Mouse (Mus musculus): ENCODE measurements around the gene Ppdpf. TPM values are rescaled to one million over a fixed set of nuclear protein-coding genes. Genes with fewer than 3 reads are reported as not detected.

The Ppdpf gene
- 264 and 275 TPM in 2 replicates for polyA plus RNA-seq (2015; fragmentation: Nextera tagmentation; extraction: Ambion mirVana)

DNA sequence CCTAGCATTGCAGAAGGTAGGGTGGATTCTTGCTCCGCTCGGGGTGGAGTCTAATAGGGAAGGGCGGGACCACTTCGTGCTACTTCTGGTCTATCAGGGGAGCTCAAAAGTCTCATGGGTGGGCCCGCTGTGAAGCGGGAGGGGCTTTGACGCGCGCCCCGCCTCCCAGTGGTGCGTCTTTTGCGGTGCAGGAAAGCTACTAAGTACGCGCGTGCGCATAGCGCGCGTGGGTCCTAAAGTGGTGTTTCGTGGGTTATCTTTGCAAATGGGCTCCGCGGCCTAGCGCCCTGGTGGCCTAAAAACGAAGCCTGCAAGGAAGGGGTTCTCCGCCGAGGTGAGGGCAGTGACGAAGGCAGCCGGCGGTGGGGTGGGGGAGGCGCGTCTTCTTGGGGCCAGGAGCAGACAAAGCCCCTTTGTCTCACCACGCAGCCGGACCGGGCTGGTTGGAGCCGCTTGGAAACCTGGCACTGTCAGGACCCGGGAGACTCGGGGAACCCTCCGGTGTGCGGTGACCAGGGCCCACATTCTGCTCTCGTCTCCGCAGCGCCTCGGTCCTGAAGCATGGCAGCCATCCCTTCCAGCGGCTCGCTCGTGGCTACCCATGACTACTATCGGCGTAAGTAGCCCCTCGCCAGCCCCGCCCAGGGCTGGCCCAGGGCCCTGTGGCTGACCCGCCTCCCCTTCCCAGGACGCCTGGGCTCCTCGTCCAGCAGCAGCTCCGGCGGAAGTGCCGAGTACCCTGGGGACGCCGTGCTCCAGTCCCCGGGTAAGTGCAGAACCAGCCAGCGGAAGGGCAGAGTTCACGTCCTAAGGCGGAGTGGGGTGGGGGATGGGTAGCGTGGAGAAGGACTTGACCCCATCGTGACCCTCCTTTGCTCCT, at the start of gene Ppdpf:
Gene Ppdpf, plus strand, starts transcription at position 127 of the 880 bp plus-strand sequence.
- under 1% methylated on average over 64 of the region's 64 CpGs for WGBS
- Histone ChIP-seq H3K4me1 (replicated peaks) (peaks cover 8% of the 10 kb centered on the region), H3K9me3 (no peaks in the 10 kb centered on the region), H3K9ac (peak within 1 kb of the TSS; percentile 80), H3K4me2 (replicated peaks) (peak within 1 kb of the TSS; percentile 90), H3K27me3 (replicated peaks) (no peaks in the 10 kb centered on the region), H3K36me3 (no peaks in the 10 kb centered on the region), H3K27ac (peak within 1 kb of the TSS; percentile 95), H3K4me3 (replicated peaks) (peak within 1 kb of the TSS; percentile 77)
- ATAC-seq: peak; percentile 97

DNA sequence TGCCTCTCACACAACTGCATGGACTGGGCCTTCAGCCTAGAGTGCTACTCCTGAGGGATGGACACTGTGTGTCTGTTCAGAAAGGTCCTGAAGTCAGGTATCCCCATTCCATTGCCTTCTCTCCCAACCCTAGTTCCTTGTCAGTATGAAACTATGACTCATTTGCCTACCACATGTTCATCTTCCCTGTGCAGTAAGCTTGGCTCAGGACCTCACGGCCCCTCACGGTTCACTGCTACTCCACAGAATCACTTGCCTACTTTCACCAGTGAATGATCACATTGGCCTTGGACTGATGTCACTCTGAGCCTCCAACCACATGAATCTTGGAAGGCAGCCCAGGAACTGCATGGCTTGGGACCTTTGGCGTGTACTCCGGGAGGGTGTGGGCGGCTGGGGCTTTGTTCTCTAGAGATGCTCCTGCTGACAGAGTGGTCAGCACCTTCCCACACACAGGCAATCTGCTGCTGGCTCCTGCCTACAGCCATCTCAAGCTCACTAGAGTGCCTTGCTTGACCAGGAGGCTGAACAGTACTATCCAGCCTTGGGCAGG, 47.3 kb upstream of the Ppdpf start:
- Histone ChIP-seq H3K4me3 (replicated peaks) (no peak overlapping the region), H3K36me3 (no peaks in the 10 kb centered on the region), H3K9ac (no peak overlapping the region), H3K4me2 (replicated peaks) (no peak overlapping the region), H3K27me3 (replicated peaks) (peaks cover 22% of the 10 kb centered on the region), H3K9me3 (no peaks in the 10 kb centered on the region), H3K27ac (no peak overlapping the region), H3K4me1 (replicated peaks) (no peaks in the 10 kb centered on the region; the same call in 1 of the 2 replicates)
- ATAC-seq: no peak
- 89% methylated on average over 5 of the region's 5 CpGs for WGBS

DNA sequence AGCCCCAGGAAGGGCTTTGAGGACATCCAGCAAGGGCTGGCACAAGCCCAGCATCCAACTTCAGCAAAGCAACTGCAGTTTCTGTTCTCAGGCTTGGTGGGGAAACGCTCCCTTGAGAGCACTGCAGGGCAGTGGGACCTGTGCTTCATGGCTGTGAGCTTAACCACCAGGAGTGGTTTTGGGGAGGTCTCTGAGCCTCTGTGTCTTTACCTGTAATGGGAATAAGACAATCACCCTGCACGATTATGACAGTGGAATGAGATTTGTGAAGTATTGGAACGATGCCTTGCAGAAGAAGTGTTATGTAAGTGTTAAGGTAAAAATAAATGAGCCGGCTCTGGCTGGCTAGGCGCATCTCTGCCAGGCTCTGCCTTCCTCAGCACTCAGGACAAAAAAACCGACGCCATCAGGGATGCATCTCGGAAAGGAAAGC, 44.3 kb upstream of the Ppdpf start:
- WGBS: 61% methylated on average over 8 of the region's 8 CpGs
- H3K4me1 ChIP-seq (replicated peaks): no peaks in the 10 kb centered on the region; the same call in 1 of the 2 replicates
- no peaks in the 10 kb centered on the region for H3K9me3 ChIP-seq
- no peak overlapping the region for H3K9ac ChIP-seq
- no peak overlapping the region for H3K27ac ChIP-seq
- no peak for ATAC-seq
- H3K27me3 ChIP-seq (replicated peaks): peaks cover 15% of the 10 kb centered on the region
- H3K4me2 ChIP-seq (replicated peaks): no peak overlapping the region
- no peaks in the 10 kb centered on the region for H3K36me3 ChIP-seq
- no peak overlapping the region for H3K4me3 ChIP-seq (replicated peaks)

DNA sequence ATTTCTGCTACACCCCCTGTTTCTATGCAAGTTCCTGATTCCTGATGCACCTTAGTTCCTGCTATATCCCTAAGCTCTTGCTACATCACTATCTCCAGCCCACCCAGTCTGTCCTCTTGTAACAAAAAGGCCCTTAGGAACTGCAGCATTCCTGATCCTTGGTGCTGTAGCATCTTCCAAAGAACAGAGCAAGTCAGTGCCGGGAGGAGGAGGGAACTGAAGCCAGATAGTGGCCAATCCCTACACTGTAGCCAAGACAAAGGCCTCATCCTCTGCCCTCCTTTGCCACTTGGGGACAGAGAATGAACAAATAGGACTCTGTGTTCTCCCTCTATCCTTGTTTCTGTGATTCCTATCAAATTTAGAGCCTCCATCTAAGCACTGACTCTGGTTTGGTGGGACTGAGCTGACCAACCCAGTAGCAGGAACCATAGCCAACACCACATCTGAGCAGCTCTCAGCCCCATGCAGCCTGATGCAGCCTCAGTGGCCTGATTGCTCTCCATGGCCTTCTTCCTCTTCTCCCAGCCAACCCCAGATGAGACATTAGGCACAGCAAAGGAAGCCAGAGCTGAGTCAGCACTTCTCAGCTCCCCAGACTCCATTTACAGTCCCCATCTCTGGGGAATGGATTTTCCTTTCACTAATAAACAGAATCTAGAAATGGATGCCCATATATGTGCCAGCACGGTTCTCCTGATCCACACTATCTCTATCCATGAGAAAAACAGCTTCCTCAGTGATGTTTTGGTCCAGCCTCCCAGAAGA, 43.4 kb upstream of the Ppdpf start:
- no peak overlapping the region for H3K4me3 ChIP-seq (replicated peaks)
- H3K27me3 ChIP-seq (replicated peaks): peaks cover 23% of the 10 kb centered on the region
- H3K27ac ChIP-seq: no peak overlapping the region
- no peaks in the 10 kb centered on the region for H3K9me3 ChIP-seq
- H3K36me3 ChIP-seq: no peaks in the 10 kb centered on the region
- no peak overlapping the region for H3K4me2 ChIP-seq (replicated peaks)
- WGBS: 66% methylated on average over 2 of the region's 2 CpGs
- H3K4me1 ChIP-seq (replicated peaks): no peaks in the 10 kb centered on the region; the same call in 1 of the 2 replicates
- H3K9ac ChIP-seq: no peak overlapping the region
- no peak for ATAC-seq

- 76% methylated on average over 2 of the region's 2 CpGs for WGBS
- peaks cover 33% of the 10 kb centered on the region for H3K27me3 ChIP-seq (replicated peaks)
- no peak overlapping the region for H3K4me2 ChIP-seq (replicated peaks)
- H3K9me3 ChIP-seq: no peaks in the 10 kb centered on the region
- H3K4me3 ChIP-seq (replicated peaks): no peak overlapping the region
- no peaks in the 10 kb centered on the region; the same call in 1 of the 2 replicates for H3K4me1 ChIP-seq (replicated peaks)
- H3K36me3 ChIP-seq: no peaks in the 10 kb centered on the region
- H3K9ac ChIP-seq: no peak overlapping the region
- no peak for ATAC-seq
- no peak overlapping the region for H3K27ac ChIP-seq
These were observed 42.4 kb upstream of the Ppdpf start for GRCm38 (mm10) chr2:181144675-181145074.

- H3K9me3 ChIP-seq: no peaks in the 10 kb centered on the region
- H3K36me3 ChIP-seq: no peaks in the 10 kb centered on the region
- peak overlapping the region; percentile 90 for H3K4me2 ChIP-seq (replicated peaks)
- peaks cover 48% of the 10 kb centered on the region for H3K27me3 ChIP-seq (replicated peaks)
- ATAC-seq: no peak
- no peaks in the 10 kb centered on the region; the same call in 1 of the 2 replicates for H3K4me1 ChIP-seq (replicated peaks)
- no peak overlapping the region for H3K9ac ChIP-seq
- no peak overlapping the region for H3K27ac ChIP-seq
- no peak overlapping the region for H3K4me3 ChIP-seq (replicated peaks)
- WGBS: 55% methylated on average over 4 of the region's 4 CpGs
These were observed 40.0 kb upstream of the Ppdpf start for GRCm38 (mm10) chr2:181146976-181147545.

- Histone ChIP-seq H3K36me3 (no peaks in the 10 kb centered on the region), H3K4me1 (replicated peaks) (no peaks in the 10 kb centered on the region; the same call in 1 of the 2 replicates), H3K9ac (no peak overlapping the region; the same call in 1 of the 2 replicates), H3K9me3 (no peaks in the 10 kb centered on the region), H3K27ac (no peak overlapping the region), H3K4me2 (replicated peaks) (peak overlapping the region; percentile 90), H3K4me3 (replicated peaks) (peak overlapping the region; percentile 37), H3K27me3 (replicated peaks) (peaks cover 51% of the 10 kb centered on the region)
- peak; percentile 71; the same call in 1 of the 2 replicates for ATAC-seq
- 1% methylated on average over 44 of the region's 61 CpGs for WGBS
These were observed 39.3 kb upstream of the Ppdpf start for GRCm38 (mm10) chr2:181147546-181148317.

GRCm38 (mm10) chr2:181148318-181148955, 38.6 kb upstream of the Ppdpf start:
- H3K4me2 ChIP-seq (replicated peaks): peak overlapping the region; percentile 90

GRCm38 (mm10) chr2:181150281-181150680, 36.8 kb upstream of the Ppdpf start:
- H3K27ac ChIP-seq: no peak overlapping the region
- H3K4me1 ChIP-seq (replicated peaks): no peaks in the 10 kb centered on the region; the same call in 1 of the 2 replicates
- H3K36me3 ChIP-seq: no peaks in the 10 kb centered on the region
- peaks cover 66% of the 10 kb centered on the region for H3K27me3 ChIP-seq (replicated peaks)
- ATAC-seq: no peak
- no peak overlapping the region for H3K4me3 ChIP-seq (replicated peaks)
- H3K4me2 ChIP-seq (replicated peaks): no peak overlapping the region
- H3K9me3 ChIP-seq: no peaks in the 10 kb centered on the region
- 61% methylated on average over 6 of the region's 6 CpGs for WGBS
- H3K9ac ChIP-seq: no peak overlapping the region

More at GRCm38 (mm10) chr2:181148318-181148955, 38.6 kb upstream of the Ppdpf start:
- Histone ChIP-seq H3K4me3 (replicated peaks) (peak overlapping the region; percentile 37), H3K4me1 (replicated peaks) (no peaks in the 10 kb centered on the region; the same call in 1 of the 2 replicates), H3K9me3 (no peaks in the 10 kb centered on the region), H3K27me3 (replicated peaks) (peaks cover 56% of the 10 kb centered on the region), H3K36me3 (no peaks in the 10 kb centered on the region), H3K27ac (no peak overlapping the region), H3K9ac (no peak overlapping the region)
- no peak for ATAC-seq
- WGBS: 16% methylated on average over 24 of the region's 31 CpGs

DNA sequence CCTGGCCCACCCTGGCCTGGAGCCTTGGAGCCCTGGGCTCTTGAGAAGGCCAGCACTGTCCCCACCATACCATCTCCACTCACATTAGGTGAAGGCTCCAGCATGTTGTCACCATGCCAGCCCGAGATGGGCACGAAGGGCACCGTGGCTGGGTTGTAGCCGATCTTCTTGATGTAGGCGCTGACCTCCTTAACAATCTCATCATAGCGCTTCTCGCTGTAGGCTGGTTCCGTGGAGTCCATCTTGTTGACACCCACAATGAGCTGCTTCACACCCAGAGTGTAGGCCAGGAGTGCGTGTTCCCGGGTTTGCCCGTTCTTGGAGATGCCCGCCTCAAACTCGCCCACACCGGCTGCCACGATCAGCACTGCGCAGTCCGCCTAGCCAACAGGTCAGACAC, 34.3 kb upstream of the Ppdpf start:
- no peak overlapping the region for H3K4me3 ChIP-seq (replicated peaks)
- 93% methylated on average over 17 of the region's 17 CpGs for WGBS
- no peak overlapping the region for H3K9ac ChIP-seq
- H3K27ac ChIP-seq: no peak overlapping the region
- no peak overlapping the region for H3K4me2 ChIP-seq (replicated peaks)
- no peak for ATAC-seq
- H3K27me3 ChIP-seq (replicated peaks): peaks cover 76% of the 10 kb centered on the region
- no peaks in the 10 kb centered on the region for H3K9me3 ChIP-seq
- no peaks in the 10 kb centered on the region for H3K36me3 ChIP-seq
- peaks cover 2% of the 10 kb centered on the region; the same call in 1 of the 2 replicates for H3K4me1 ChIP-seq (replicated peaks)

GRCm38 (mm10) chr2:181153131-181153530, 33.9 kb upstream of the Ppdpf start:
- Histone ChIP-seq H3K36me3 (no peaks in the 10 kb centered on the region), H3K27me3 (replicated peaks) (peaks cover 77% of the 10 kb centered on the region), H3K4me3 (replicated peaks) (no peak overlapping the region), H3K9ac (no peak overlapping the region), H3K4me1 (replicated peaks) (0 out of 2 replicates have a peak, but pooled peaks cover 2% of the 10 kb centered on the region), H3K9me3 (no peaks in the 10 kb centered on the region), H3K27ac (no peak overlapping the region), H3K4me2 (replicated peaks) (no peak overlapping the region)
- ATAC-seq: no peak
- 87% methylated on average over 1 of the region's 1 CpGs for WGBS

All from intestine, embryonic 15.5 days (tissue).